Mouse (Mus musculus) brain, embryonic 14.5 days (tissue): ENCODE measurements around the gene Luc7l2.

ENCODE experiments used
- CTCF ChIP-seq: fragments of 200-500 bp; IDR thresholded peaks from 2 replicates; pipeline ENCODE4 v1.5.1; 2012; ENCODE audit warnings: inconsistent platforms, mild to moderate bottlenecking, moderate library complexity, borderline replicate concordance; ENCODE audit not compliant: insufficient read depth, insufficient read length; ENCODE audit errors: extremely low read depth
- POLR2A ChIP-seq: fragments of 200-500 bp; IDR thresholded peaks from 2 replicates; pipeline ENCODE4 v1.6.1; 2012; ENCODE audit warnings: mild to moderate bottlenecking, inconsistent platforms, borderline replicate concordance; ENCODE audit not compliant: poor library complexity, insufficient read depth, insufficient read length, severe bottlenecking; ENCODE audit errors: extremely low read depth

DNA sequence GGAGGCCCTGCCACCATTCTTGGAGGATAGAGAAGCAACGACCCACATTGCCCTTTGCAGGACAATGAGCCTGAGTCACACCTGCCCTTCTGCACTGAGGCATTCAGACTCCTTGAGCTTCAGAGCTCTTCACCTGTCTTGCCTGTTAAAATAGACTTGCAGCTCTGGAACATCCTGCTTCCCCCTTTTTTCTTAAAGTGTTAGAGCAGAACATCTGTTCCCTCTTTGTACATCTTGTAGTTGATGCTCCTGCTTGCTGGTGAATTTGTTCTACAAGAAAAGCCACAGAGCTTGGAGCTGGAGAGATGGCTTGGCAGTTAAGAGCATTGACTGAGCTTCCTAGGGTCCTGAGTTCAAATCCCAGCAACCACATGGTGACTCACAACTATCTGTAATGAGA is 71.3 kb downstream of the Luc7l2 start:
- TF ChIP-seq CTCF (no peak), POLR2A (no peak)
